Mouse (Mus musculus) midbrain, embryonic 10.5 days (tissue): Measurements from ENCODE around the gene Pigu. TPM values are rescaled to one million over a fixed set of nuclear protein-coding genes. Genes with fewer than 3 reads are reported as not detected.

ENCODE experiments used
- DNase-seq: peaks from one replicate; pipeline ENCODE4 v3.0.0-alpha.2; 2017; ENCODE audit warnings: low spot score
- H3K27ac ChIP-seq: fragments of 300-500 bp; sonication (generic); replicated peaks from 2 replicates; pipeline ENCODE4 v1.5.1; 2016; ENCODE audit warnings: mild to moderate bottlenecking
- H3K27me3 ChIP-seq: fragments of 300-500 bp; sonication (generic); 2 replicates; pipeline ENCODE4 v1.6.1; 2016; ENCODE audit warnings: low read depth, mild to moderate bottlenecking; ENCODE audit not compliant: poor library complexity, severe bottlenecking
- H3K36me3 ChIP-seq: fragments of 300-500 bp; sonication (generic); 2 replicates; pipeline ENCODE4 v1.6.1; 2016; ENCODE audit warnings: mild to moderate bottlenecking, moderate library complexity
- H3K4me1 ChIP-seq: fragments of 300-500 bp; sonication (generic); 2 replicates; pipeline ENCODE4 v1.6.1; 2016
- H3K4me3 ChIP-seq: fragments of 300-500 bp; sonication (generic); 2 replicates; pipeline ENCODE4 v1.5.1; 2016; ENCODE audit warnings: mild to moderate bottlenecking, moderate library complexity
- H3K9me3 ChIP-seq: fragments of 300-500 bp; sonication (generic); replicated peaks from 2 replicates; pipeline ENCODE4 v1.6.1; 2016; ENCODE audit warnings: mild to moderate bottlenecking
- WGBS: fragments of 180-500 bp; shearing (Covaris S2); methylation state at CpG from one replicate; pipeline ENCODE4 v1.1.7; 2016; 5-methylcytosine and 5-hydroxymethylcytosine counted together
- polyA plus RNA-seq: library from polyadenylated mRNA; unstranded; fragments of >200 nt; fragmentation: Nextera tagmentation; extraction: Ambion mirVana; gene quantifications from 2 replicates; pipeline ENCODE4 v1.2.1, GENCODE M21; 2016

The Pigu gene
- 57.1 and 58.5 TPM in 2 replicates for polyA plus RNA-seq

- H3K9me3 ChIP-seq: no peaks in the 10 kb centered on the region
- peak within 1 kb of the TSS; percentile 94 for H3K4me3 ChIP-seq
- H3K27ac ChIP-seq: peak within 1 kb of the TSS; percentile 88
- under 1% methylated on average over 38 of the region's 38 CpGs for WGBS
- DNase-seq: peak; percentile 89
- peaks cover 18% of the 10 kb centered on the region for H3K4me1 ChIP-seq
- H3K27me3 ChIP-seq: no peaks in the 10 kb centered on the region
- no peaks in the 10 kb centered on the region for H3K36me3 ChIP-seq
These were observed at the start of gene Pigu for GRCm38 (mm10) chr2:155356971-155357591. Pigu (minus strand) TSS chr2:155357430.

GRCm38 (mm10) chr2:155404635-155405034 lies 47.4 kb upstream of the Pigu start:
- no peak overlapping the region for H3K27ac ChIP-seq
- H3K4me3 ChIP-seq: no peak overlapping the region
- H3K27me3 ChIP-seq: no peaks in the 10 kb centered on the region
- no peaks in the 10 kb centered on the region for H3K4me1 ChIP-seq
- no peaks in the 10 kb centered on the region for H3K9me3 ChIP-seq
- WGBS: 93% methylated on average over 1 of the region's 1 CpGs
- peaks cover 87% of the 10 kb centered on the region for H3K36me3 ChIP-seq
- no peak for DNase-seq

- 96% methylated on average over 4 of the region's 4 CpGs for WGBS
- no peak for DNase-seq
- no peak overlapping the region for H3K4me3 ChIP-seq
- peaks cover 84% of the 10 kb centered on the region for H3K36me3 ChIP-seq
- no peaks in the 10 kb centered on the region for H3K9me3 ChIP-seq
- no peaks in the 10 kb centered on the region for H3K4me1 ChIP-seq
- no peak overlapping the region for H3K27ac ChIP-seq
- H3K27me3 ChIP-seq: no peaks in the 10 kb centered on the region
These were observed 44.7 kb upstream of the Pigu start for GRCm38 (mm10) chr2:155401926-155402325.

GRCm38 (mm10) chr2:155400276-155400675 lies 43.0 kb upstream of the Pigu start:
- Histone ChIP-seq H3K27me3 (no peaks in the 10 kb centered on the region), H3K36me3 (peaks cover 81% of the 10 kb centered on the region), H3K4me1 (no peaks in the 10 kb centered on the region), H3K4me3 (no peak overlapping the region), H3K27ac (no peak overlapping the region), H3K9me3 (no peaks in the 10 kb centered on the region)
- DNase-seq: no peak

GRCm38 (mm10) chr2:155394586-155394985 lies 37.4 kb upstream of the Pigu start:
- Histone ChIP-seq H3K27me3 (no peaks in the 10 kb centered on the region), H3K9me3 (no peaks in the 10 kb centered on the region), H3K4me3 (no peak overlapping the region), H3K27ac (no peak overlapping the region), H3K36me3 (peaks cover 79% of the 10 kb centered on the region), H3K4me1 (no peaks in the 10 kb centered on the region)
- no peak for DNase-seq
- WGBS: 85% methylated on average over 5 of the region's 5 CpGs

GRCm38 (mm10) chr2:155388573-155388972 lies 31.3 kb upstream of the Pigu start:
- DNase-seq: no peak
- peaks cover 77% of the 10 kb centered on the region for H3K36me3 ChIP-seq

GRCm38 (mm10) chr2:155387052-155387451 lies 29.8 kb upstream of the Pigu start:
- H3K4me1 ChIP-seq: peaks cover 33% of the 10 kb centered on the region
- H3K4me3 ChIP-seq: no peak overlapping the region
- DNase-seq: no peak
- no peaks in the 10 kb centered on the region for H3K9me3 ChIP-seq
- WGBS: 54% methylated on average over 4 of the region's 4 CpGs
- peaks cover 66% of the 10 kb centered on the region for H3K36me3 ChIP-seq
- no peak overlapping the region for H3K27ac ChIP-seq
- peaks cover 26% of the 10 kb centered on the region for H3K27me3 ChIP-seq

More at GRCm38 (mm10) chr2:155388573-155388972, 31.3 kb upstream of the Pigu start:
- Histone ChIP-seq H3K27ac (no peak overlapping the region), H3K4me3 (no peak overlapping the region), H3K4me1 (peaks cover 19% of the 10 kb centered on the region), H3K27me3 (peaks cover 19% of the 10 kb centered on the region), H3K9me3 (no peaks in the 10 kb centered on the region)
- WGBS: 89% methylated on average over 2 of the region's 2 CpGs

GRCm38 (mm10) chr2:155386534-155386899 lies 29.3 kb upstream of the Pigu start:
- Histone ChIP-seq H3K4me1 (peaks cover 36% of the 10 kb centered on the region), H3K36me3 (peaks cover 64% of the 10 kb centered on the region), H3K27me3 (peaks cover 26% of the 10 kb centered on the region), H3K27ac (no peak overlapping the region), H3K9me3 (no peaks in the 10 kb centered on the region), H3K4me3 (peak overlapping the region; percentile 30; the same call in 1 of the 2 replicates)
- WGBS: 14% methylated on average over 27 of the region's 27 CpGs
- peak; percentile 20 for DNase-seq

- Histone ChIP-seq H3K9me3 (no peaks in the 10 kb centered on the region), H3K4me3 (peak overlapping the region; percentile 30), H3K4me1 (peaks cover 40% of the 10 kb centered on the region), H3K27me3 (peaks cover 28% of the 10 kb centered on the region), H3K36me3 (peaks cover 58% of the 10 kb centered on the region), H3K27ac (no peak overlapping the region)
- 53% methylated on average over 18 of the region's 18 CpGs for WGBS
- peak; percentile 16 for DNase-seq
These were observed 28.7 kb upstream of the Pigu start for GRCm38 (mm10) chr2:155385731-155386533.

GRCm38 (mm10) chr2:155385090-155385489 lies 27.9 kb upstream of the Pigu start:
- WGBS: 25% methylated on average over 7 of the region's 7 CpGs

GRCm38 (mm10) chr2:155382791-155383438 lies 25.7 kb upstream of the Pigu start:
- Histone ChIP-seq H3K4me3 (peak overlapping the region; percentile 85), H3K9me3 (no peaks in the 10 kb centered on the region), H3K27me3 (peaks cover 48% of the 10 kb centered on the region), H3K27ac (no peak overlapping the region), H3K4me1 (peaks cover 53% of the 10 kb centered on the region), H3K36me3 (peaks cover 29% of the 10 kb centered on the region)
- WGBS: 85% methylated on average over 2 of the region's 2 CpGs
- no peak for DNase-seq

More at GRCm38 (mm10) chr2:155385090-155385489, 27.9 kb upstream of the Pigu start:
- Histone ChIP-seq H3K36me3 (peaks cover 50% of the 10 kb centered on the region), H3K4me3 (peak overlapping the region; percentile 7; the same call in 1 of the 2 replicates), H3K27me3 (peaks cover 36% of the 10 kb centered on the region), H3K27ac (no peak overlapping the region), H3K9me3 (no peaks in the 10 kb centered on the region), H3K4me1 (peaks cover 49% of the 10 kb centered on the region)
- DNase-seq: peak; percentile 75

- peaks cover 48% of the 10 kb centered on the region for H3K27me3 ChIP-seq
- H3K27ac ChIP-seq: peak overlapping the region; percentile 98
- H3K9me3 ChIP-seq: no peaks in the 10 kb centered on the region
- no peak for DNase-seq
- peaks cover 53% of the 10 kb centered on the region for H3K4me1 ChIP-seq
- peaks cover 23% of the 10 kb centered on the region for H3K36me3 ChIP-seq
- peak overlapping the region; percentile 85 for H3K4me3 ChIP-seq
- 25% methylated on average over 6 of the region's 6 CpGs for WGBS
These were observed 25.1 kb upstream of the Pigu start for GRCm38 (mm10) chr2:155382332-155382700.
